Mouse (Mus musculus): ENCODE measurements at regions not wholly inside any gene's neighbourhood (a gene's known extent, or its start where the extent isn't known, plus 50 kb on each side); places are given as distances from the start of the nearest gene placed in this dataset.

GRCm38 (mm10) chr2:78795446-78795845 is 72.5 kb upstream of the Ube2e3 start:
- no peak for DNase-seq (ENCODE audit: extremely low read depth)
- no peak overlapping the region for H3K27ac ChIP-seq (ENCODE audit: insufficient read depth, low read depth)
- H3K9ac ChIP-seq (ENCODE audit: insufficient read depth, low read depth): no peak overlapping the region
- dilution Hi-C loops (cut with MboI; ENCODE audit: extremely low pct_ligation_motif_present, extremely low pct_unique_long_range_greater_than_20kb, low sequenced_read_pairs) (no loop called here), in situ Hi-C loops (cut with MboI; ENCODE audit: low pct_ligation_motif_present, low pct_unique_long_range_greater_than_20kb, low sequenced_read_pairs) (no loop called here)
- H3K4me3 ChIP-seq (replicated peaks in 1 of 3; ENCODE audit: low read depth in 2 of 3, low read length in 2 of 3, poor library complexity in 1 of 3): no peak overlapping the region
- no peak for TF ChIP-seq RCOR1 (conservative IDR thresholded peaks at IDR 0.05; ENCODE audit: low read depth, low read length)
- TF ChIP-seq SMC3 (IDR thresholded peaks at IDR 0.05; ENCODE audit: low read depth, low read length): no peak
- TF ChIP-seq ZMIZ1 (IDR thresholded peaks at IDR 0.05; ENCODE audit: low read depth, low read length): no peak
- no peak for TF ChIP-seq CTCF (conservative IDR thresholded peaks at IDR 0.05 in 1 of 2, IDR thresholded peaks at IDR 0.05 in 1 of 2; ENCODE audit: low read depth in 2 of 2, low read length in 2 of 2)
- TF ChIP-seq NRF1 (IDR thresholded peaks at IDR 0.05; ENCODE audit: low read depth, low read length): no peak
- no peak for TF ChIP-seq MAFK (IDR thresholded peaks at IDR 0.05; ENCODE audit: insufficient replicate concordance, low read length)
- no peak overlapping the region for H3K4me2 ChIP-seq (ENCODE audit: insufficient read depth, low read depth, poor library complexity, severe bottlenecking)
- H3K9me3 ChIP-seq (replicated peaks; ENCODE audit: low read length): no peaks in the 10 kb centered on the region
- no peaks in the 10 kb centered on the region for H3K4me1 ChIP-seq (ENCODE audit: control insufficient read depth in 1 of 2, insufficient read depth in 2 of 2)
- H3K36me3 ChIP-seq (replicated peaks in 1 of 2; ENCODE audit: control insufficient read depth in 1 of 2, insufficient read depth in 1 of 2, low read length in 1 of 2): no peaks in the 10 kb centered on the region
- no peaks in the 10 kb centered on the region for H3K79me2 ChIP-seq (replicated peaks; ENCODE audit: control insufficient read depth, extremely low read depth, insufficient read depth, poor library complexity, severe bottlenecking)
- no peaks in the 10 kb centered on the region for H3K27me3 ChIP-seq (replicated peaks)

GRCm38 (mm10) chr2:78794734-78795133 is 73.2 kb upstream of the Ube2e3 start:
- dilution Hi-C loops (cut with MboI; ENCODE audit: extremely low pct_ligation_motif_present, extremely low pct_unique_long_range_greater_than_20kb, low sequenced_read_pairs): no loop called here

GRCm38 (mm10) chr2:78789124-78789523 is 78.8 kb upstream of the Ube2e3 start:
- H3K9me3 ChIP-seq (replicated peaks; ENCODE audit: low read length): no peaks in the 10 kb centered on the region
- peaks cover 0 to 13% of the 10 kb centered on the region in 2 experiments; a peak in 2 of 4 replicates for H3K4me1 ChIP-seq (ENCODE audit: control insufficient read depth in 1 of 2, insufficient read depth in 2 of 2)
- H3K36me3 ChIP-seq (replicated peaks in 1 of 2; ENCODE audit: control insufficient read depth in 1 of 2, insufficient read depth in 1 of 2, low read length in 1 of 2): no peaks in the 10 kb centered on the region
- no peaks in the 10 kb centered on the region for H3K79me2 ChIP-seq (replicated peaks; ENCODE audit: control insufficient read depth, extremely low read depth, insufficient read depth, poor library complexity, severe bottlenecking)
- H3K4me2 ChIP-seq (ENCODE audit: insufficient read depth, low read depth, poor library complexity, severe bottlenecking): no peak overlapping the region
- no peak overlapping the region for H3K9ac ChIP-seq (ENCODE audit: insufficient read depth, low read depth)
- in situ Hi-C loops (cut with MboI; ENCODE audit: low pct_ligation_motif_present, low pct_unique_long_range_greater_than_20kb, low sequenced_read_pairs) (no loop called here), dilution Hi-C loops (cut with MboI; ENCODE audit: extremely low pct_ligation_motif_present, extremely low pct_unique_long_range_greater_than_20kb, low sequenced_read_pairs) (no loop called here)
- no peak overlapping the region for H3K27ac ChIP-seq (ENCODE audit: insufficient read depth, low read depth)
- no peak for DNase-seq (ENCODE audit: extremely low read depth)
- TF ChIP-seq ZNF384 (IDR thresholded peaks at IDR 0.05; ENCODE audit: low read depth, low read length) (no peak), EP300 (IDR thresholded peaks at IDR 0.05; ENCODE audit: low read length) (no peak), JUND (conservative IDR thresholded peaks at IDR 0.05; ENCODE audit: low read depth, low read length) (no peak), NRF1 (IDR thresholded peaks at IDR 0.05; ENCODE audit: low read depth, low read length) (no peak), USF2 (conservative IDR thresholded peaks at IDR 0.05; ENCODE audit: low read depth, low read length) (no peak), USF1 (IDR thresholded peaks at IDR 0.05; ENCODE audit: low read depth, low read length) (no peak), JUN (IDR thresholded peaks at IDR 0.05; ENCODE audit: insufficient read depth, low read depth, low read length) (no peak), MAZ (IDR thresholded peaks at IDR 0.05; ENCODE audit: low read depth, low read length) (no peak), ZC3H11A (IDR thresholded peaks at IDR 0.05; ENCODE audit: low read depth, low read length) (no peak), MYC (IDR thresholded peaks at IDR 0.05; ENCODE audit: low read depth, low read length) (no peak)
- H3K27me3 ChIP-seq (replicated peaks): no peaks in the 10 kb centered on the region
- H3K4me3 ChIP-seq (replicated peaks in 1 of 3; ENCODE audit: low read depth in 2 of 3, low read length in 2 of 3, poor library complexity in 1 of 3): no peak overlapping the region

More at GRCm38 (mm10) chr2:78794734-78795133, 73.2 kb upstream of the Ube2e3 start:
- Histone ChIP-seq H3K4me1 (ENCODE audit: control insufficient read depth in 1 of 2, insufficient read depth in 2 of 2) (no peaks in the 10 kb centered on the region), H3K27me3 (replicated peaks) (no peaks in the 10 kb centered on the region), H3K9me3 (replicated peaks; ENCODE audit: low read length) (no peaks in the 10 kb centered on the region), H3K4me2 (ENCODE audit: insufficient read depth, low read depth, poor library complexity, severe bottlenecking) (no peak overlapping the region), H3K27ac (ENCODE audit: insufficient read depth, low read depth) (no peak overlapping the region), H3K36me3 (replicated peaks in 1 of 2; ENCODE audit: control insufficient read depth in 1 of 2, insufficient read depth in 1 of 2, low read length in 1 of 2) (no peaks in the 10 kb centered on the region), H3K4me3 (replicated peaks in 1 of 3; ENCODE audit: low read depth in 2 of 3, low read length in 2 of 3, poor library complexity in 1 of 3) (no peak overlapping the region), H3K9ac (ENCODE audit: insufficient read depth, low read depth) (no peak overlapping the region), H3K79me2 (replicated peaks; ENCODE audit: control insufficient read depth, extremely low read depth, insufficient read depth, poor library complexity, severe bottlenecking) (no peaks in the 10 kb centered on the region)
- no peak for TF ChIP-seq ZNF384 (IDR thresholded peaks at IDR 0.05; ENCODE audit: low read depth, low read length)
- no peak for TF ChIP-seq RCOR1 (conservative IDR thresholded peaks at IDR 0.05; ENCODE audit: low read depth, low read length)
- TF ChIP-seq KAT2A (IDR thresholded peaks at IDR 0.05; ENCODE audit: insufficient replicate concordance, low read length): no peak
- TF ChIP-seq TBP (conservative IDR thresholded peaks at IDR 0.05; ENCODE audit: low read depth, low read length): no peak
- no peak for TF ChIP-seq ZC3H11A (IDR thresholded peaks at IDR 0.05; ENCODE audit: low read depth, low read length)
- no peak for TF ChIP-seq EP300 (IDR thresholded peaks at IDR 0.05; ENCODE audit: low read length)
- TF ChIP-seq IRF4 (IDR thresholded peaks at IDR 0.05; ENCODE audit: low read depth, low read length): no peak
- no peak for TF ChIP-seq MAZ (IDR thresholded peaks at IDR 0.05; ENCODE audit: low read depth, low read length)
- no peak for TF ChIP-seq CHD2 (IDR thresholded peaks at IDR 0.05; ENCODE audit: low read length)
- TF ChIP-seq ZKSCAN1 (IDR thresholded peaks at IDR 0.05; ENCODE audit: borderline replicate concordance, low read depth, low read length): no peak
- no peak for TF ChIP-seq USF2 (conservative IDR thresholded peaks at IDR 0.05; ENCODE audit: low read depth, low read length)
- no peak for TF ChIP-seq POLR2AphosphoS2 (IDR thresholded peaks at IDR 0.05; ENCODE audit: low read depth, low read length)
- no peak for TF ChIP-seq MAX (IDR thresholded peaks at IDR 0.05; ENCODE audit: low read length)
- no peak for TF ChIP-seq SIN3A (IDR thresholded peaks at IDR 0.05; ENCODE audit: low read length)
- TF ChIP-seq CTCF (conservative IDR thresholded peaks at IDR 0.05 in 1 of 2, IDR thresholded peaks at IDR 0.05 in 1 of 2; ENCODE audit: low read depth in 2 of 2, low read length in 2 of 2): no peak
- no peak for TF ChIP-seq MAFK (IDR thresholded peaks at IDR 0.05; ENCODE audit: insufficient replicate concordance, low read length)
- no peak for TF ChIP-seq MYC (IDR thresholded peaks at IDR 0.05; ENCODE audit: low read depth, low read length)
- TF ChIP-seq ELF1 (IDR thresholded peaks at IDR 0.05; ENCODE audit: low read depth, low read length): no peak
- no peak for TF ChIP-seq UBTF (IDR thresholded peaks at IDR 0.05; ENCODE audit: low read depth, low read length)
- in situ Hi-C loops (cut with MboI; ENCODE audit: low pct_ligation_motif_present, low pct_unique_long_range_greater_than_20kb, low sequenced_read_pairs): no loop called here
- no peak for DNase-seq (ENCODE audit: extremely low read depth)
